Mouse (Mus musculus) midbrain, postnatal 0 days (tissue): ENCODE data around the gene Shroom3. TPM values are rescaled to one million over a fixed set of nuclear protein-coding genes. Genes with fewer than 3 reads are reported as not detected.
A peak's percentile ranks its signal among the peaks of the same experiment; 100 is the strongest.

ENCODE experiments used
- ATAC-seq: fragments of 200-750 bp; cut with Nextera tagmentation; 2 replicates; pipeline ENCODE4 v1.8.0; 2017; ENCODE audit warnings: moderate number of reproducible peaks, mild to moderate bottlenecking, moderate TSS enrichment, moderate library complexity; ENCODE audit not compliant: low FRiP score
- DNase-seq: peaks from one replicate; pipeline ENCODE4 v3.0.0-alpha.2; 2015; ENCODE audit warnings: low spot score
- H3K27ac ChIP-seq: fragments of 300-500 bp; sonication (generic); 2 replicates; pipeline ENCODE4 v1.5.1; 2014; ENCODE audit warnings: low read depth, mild to moderate bottlenecking, low read length, mixed read lengths
- H3K27me3 ChIP-seq: fragments of 300-500 bp; sonication (generic); 2 replicates; pipeline ENCODE4 v1.6.1; 2014; ENCODE audit warnings: low read length, control low read depth, mixed read lengths; ENCODE audit not compliant: insufficient read depth
- H3K36me3 ChIP-seq: fragments of 300-500 bp; sonication (generic); 2 replicates; pipeline ENCODE4 v1.6.1; 2014; ENCODE audit warnings: low read length, control low read depth, mixed read lengths; ENCODE audit not compliant: insufficient read depth
- H3K4me1 ChIP-seq: fragments of 300-500 bp; sonication (generic); 2 replicates; pipeline ENCODE4 v1.6.1; 2014; ENCODE audit warnings: mild to moderate bottlenecking, control low read depth, antibody characterized with exemption, low read length, mixed read lengths; ENCODE audit not compliant: insufficient read depth
- H3K4me2 ChIP-seq: fragments of 300-500 bp; sonication (generic); 2 replicates; pipeline ENCODE4 v1.6.1; 2014; ENCODE audit warnings: low read depth, mild to moderate bottlenecking, low read length, mixed read lengths; ENCODE audit not compliant: poor library complexity, severe bottlenecking
- H3K4me3 ChIP-seq: fragments of 300-500 bp; sonication (generic); 2 replicates; pipeline ENCODE4 v1.5.1; 2014; ENCODE audit warnings: low read depth, mild to moderate bottlenecking, low read length, moderate library complexity
- H3K9ac ChIP-seq: fragments of 300-500 bp; sonication (generic); replicated peaks from 2 replicates; pipeline ENCODE4 v1.6.1; 2014; ENCODE audit warnings: mild to moderate bottlenecking, low read length, moderate library complexity, mixed read lengths; ENCODE audit not compliant: poor library complexity, severe bottlenecking
- H3K9me3 ChIP-seq: fragments of 300-500 bp; sonication (generic); 2 replicates; pipeline ENCODE4 v1.6.1; 2016; ENCODE audit warnings: low read length, control low read depth
- CTCF ChIP-seq: IDR thresholded peaks from 2 replicates; pipeline ENCODE4 v1.5.1; 2016; ENCODE audit warnings: antibody characterized with exemption, mild to moderate bottlenecking
- WGBS: fragments of 180-500 bp; shearing (Covaris S2); extraction: QIAGEN DNeasy Blood & Tissue Kit; methylation state at CpG from one replicate; pipeline ENCODE4 v1.1.7; 2014; 5-methylcytosine and 5-hydroxymethylcytosine counted together
- polyA plus RNA-seq: library from polyadenylated mRNA; unstranded; fragments of >200 nt; fragmentation: Nextera tagmentation; extraction: Ambion mirVana; gene quantifications from 2 replicates; pipeline ENCODE4 v1.2.1, GENCODE M21; 2015
- total RNA-seq: library from RNA; depleted of rRNA; stranded (reverse); fragments of >200 nt; gene quantifications from 2 replicates; pipeline ENCODE4 v1.2.3, GENCODE M21; 2014

Gene Shroom3
- total and polyA plus RNA-seq, 2 experiments from 2014 or later, result 1.2 to 8.1 TPM

- Histone ChIP-seq H3K9ac (no peak overlapping the region), H3K36me3 (peaks cover 7% of the 10 kb centered on the region; the same call in 1 of the 2 replicates), H3K4me1 (no peaks in the 10 kb centered on the region), H3K9me3 (no peaks in the 10 kb centered on the region), H3K27me3 (no peaks in the 10 kb centered on the region), H3K4me2 (no peak overlapping the region), H3K4me3 (no peak overlapping the region), H3K27ac (no peak overlapping the region)
- peak; percentile 65 for TF ChIP-seq CTCF
- peak; percentile 37 for DNase-seq
- ATAC-seq, result no peak
- 60% methylated on average over 6 of the region's 6 CpGs for WGBS
Measured at GRCm38 (mm10) chr5:92954827-92955475, 271.7 kb downstream of the Shroom3 start.

DNA sequence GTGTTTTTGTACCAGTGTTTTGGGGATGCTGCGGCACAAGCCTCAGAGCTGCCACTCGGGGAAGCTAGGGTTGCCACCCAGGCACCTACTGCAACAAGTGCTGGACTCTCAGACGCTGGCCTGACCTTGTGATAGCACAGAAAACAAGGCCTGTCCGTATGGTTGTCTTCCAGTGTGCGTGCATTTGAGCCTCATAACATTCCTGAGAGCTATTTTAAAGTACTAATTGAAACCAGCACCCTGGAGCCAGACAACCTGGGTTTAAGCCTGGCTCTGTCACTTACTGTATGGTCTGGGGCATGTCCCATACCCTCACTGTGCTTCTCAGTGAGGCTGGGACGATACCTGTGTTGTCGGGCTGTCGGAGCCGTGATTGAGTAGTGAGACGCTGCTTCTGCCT is 276.1 kb downstream of the Shroom3 start:
- no peaks in the 10 kb centered on the region for H3K9me3 ChIP-seq
- H3K4me2 ChIP-seq, result no peak overlapping the region
- DNase-seq, result no peak
- no peaks in the 10 kb centered on the region for H3K36me3 ChIP-seq
- H3K4me3 ChIP-seq, result no peak overlapping the region
- ATAC-seq, result no peak
- TF ChIP-seq CTCF, result no peak
- no peak overlapping the region for H3K27ac ChIP-seq
- H3K9ac ChIP-seq, result no peak overlapping the region
- 91% methylated on average over 10 of the region's 10 CpGs for WGBS
- no peaks in the 10 kb centered on the region for H3K27me3 ChIP-seq
- H3K4me1 ChIP-seq, result no peaks in the 10 kb centered on the region

DNA sequence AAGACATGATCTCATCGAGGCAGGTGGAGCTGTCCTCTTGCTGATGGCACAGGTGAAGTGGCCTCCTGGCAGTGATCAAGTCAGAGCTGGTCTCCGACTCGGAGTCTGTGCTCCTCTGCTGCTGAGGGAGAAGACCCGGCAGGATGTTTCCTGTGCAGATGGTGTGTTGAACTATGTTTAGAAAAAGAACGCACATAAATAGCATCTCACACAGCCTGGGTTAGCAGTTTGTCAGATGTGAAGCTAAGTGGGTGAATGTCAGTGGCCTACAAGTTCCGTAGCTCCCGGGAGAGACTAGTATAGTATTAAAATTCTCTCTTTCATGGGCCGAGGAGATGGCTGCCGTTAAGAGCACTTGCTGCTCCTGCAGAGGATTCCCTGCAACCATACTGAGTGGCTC is 276.5 kb downstream of the Shroom3 start:
- no peaks in the 10 kb centered on the region for H3K9me3 ChIP-seq
- no peak overlapping the region for H3K4me3 ChIP-seq
- no peak for TF ChIP-seq CTCF
- H3K4me1 ChIP-seq, result no peaks in the 10 kb centered on the region
- no peak overlapping the region for H3K27ac ChIP-seq
- ATAC-seq (no peak), DNase-seq (no peak)
- H3K9ac ChIP-seq, result no peak overlapping the region
- WGBS, result 69% methylated on average over 9 of the region's 9 CpGs
- no peak overlapping the region for H3K4me2 ChIP-seq
- no peaks in the 10 kb centered on the region for H3K27me3 ChIP-seq
- H3K36me3 ChIP-seq, result no peaks in the 10 kb centered on the region

DNA sequence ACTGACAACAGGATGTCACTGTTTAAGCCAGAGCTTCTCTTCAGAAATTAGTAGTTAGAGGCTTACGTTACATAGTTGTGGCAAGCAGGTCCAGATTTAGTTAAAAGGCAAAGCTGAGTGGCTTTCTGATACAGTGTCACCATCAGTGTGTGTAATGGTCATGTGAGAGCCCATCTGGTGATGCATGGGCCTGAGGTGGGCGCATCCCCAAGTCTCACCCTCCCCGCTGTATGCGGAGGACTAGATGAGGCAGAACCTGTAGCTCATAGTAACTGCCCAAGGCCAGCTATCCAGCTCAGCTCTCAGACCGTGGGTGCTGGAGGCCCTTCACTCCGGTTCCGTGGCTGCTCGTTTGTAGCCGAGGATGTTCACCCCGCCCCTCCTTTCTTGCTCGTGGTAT is 278.1 kb downstream of the Shroom3 start:
- H3K9me3 ChIP-seq, result no peaks in the 10 kb centered on the region
- no peak overlapping the region for H3K9ac ChIP-seq
- DNase-seq (no peak), ATAC-seq (no peak)
- no peaks in the 10 kb centered on the region for H3K4me1 ChIP-seq
- no peak overlapping the region for H3K27ac ChIP-seq
- H3K36me3 ChIP-seq, result no peaks in the 10 kb centered on the region
- no peak for TF ChIP-seq CTCF
- no peak overlapping the region for H3K4me2 ChIP-seq
- H3K27me3 ChIP-seq, result no peaks in the 10 kb centered on the region
- WGBS, result 75% methylated on average over 10 of the region's 11 CpGs
- H3K4me3 ChIP-seq, result no peak overlapping the region

DNA sequence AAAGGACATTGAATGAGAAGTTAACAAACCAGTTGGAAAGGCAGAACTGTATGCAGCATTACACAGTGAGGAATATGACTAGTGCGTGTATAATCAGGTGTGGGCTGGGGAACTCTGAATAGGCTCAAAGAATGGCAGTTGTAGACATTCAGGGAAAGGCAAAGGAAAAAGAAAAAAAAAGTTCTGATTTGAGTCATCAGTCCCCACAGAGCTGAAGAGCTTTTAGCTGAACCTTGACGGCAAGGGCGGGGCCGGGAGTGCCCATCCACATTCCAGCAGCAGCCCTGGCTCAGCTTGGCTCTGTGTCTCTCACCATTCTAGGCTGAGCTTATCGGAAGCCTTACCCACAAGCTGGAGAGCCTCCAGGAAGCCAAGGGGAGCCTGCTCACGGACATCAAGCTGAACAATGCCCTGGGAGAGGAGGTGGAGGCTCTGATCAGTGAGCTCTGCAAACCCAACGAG is 278.6 kb downstream of the Shroom3 start:
- no peak overlapping the region for H3K4me2 ChIP-seq
- no peak for TF ChIP-seq CTCF
- no peak overlapping the region for H3K9ac ChIP-seq
- H3K36me3 ChIP-seq, result no peaks in the 10 kb centered on the region
- H3K27ac ChIP-seq, result no peak overlapping the region
- H3K27me3 ChIP-seq, result no peaks in the 10 kb centered on the region
- 70% methylated on average over 7 of the region's 7 CpGs for WGBS
- DNase-seq (no peak), ATAC-seq (no peak)
- no peaks in the 10 kb centered on the region for H3K4me1 ChIP-seq
- no peaks in the 10 kb centered on the region for H3K9me3 ChIP-seq
- H3K4me3 ChIP-seq, result no peak overlapping the region

DNA sequence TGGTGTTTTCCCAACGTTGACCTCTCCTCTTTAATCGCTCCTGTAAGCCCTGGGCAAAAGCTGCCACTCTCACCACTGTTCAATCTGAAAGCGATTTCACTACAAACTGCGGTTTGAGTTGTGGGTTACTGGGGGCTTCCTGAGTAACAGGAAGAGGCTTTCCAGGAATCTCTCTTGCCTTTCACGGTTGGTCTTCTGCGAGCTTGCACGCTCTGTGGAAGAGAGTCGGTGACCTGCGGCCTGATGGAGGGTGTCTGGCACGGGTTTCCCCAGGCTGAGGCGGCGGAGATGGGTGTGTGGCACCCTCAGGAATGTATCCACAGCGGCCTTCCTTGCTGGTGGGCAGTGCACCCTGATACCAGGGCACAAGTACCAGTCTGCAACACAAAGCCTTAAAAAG is 281.5 kb downstream of the Shroom3 start:
- no peak overlapping the region for H3K27ac ChIP-seq
- no peaks in the 10 kb centered on the region for H3K4me1 ChIP-seq
- H3K27me3 ChIP-seq, result no peaks in the 10 kb centered on the region
- 89% methylated on average over 13 of the region's 13 CpGs for WGBS
- H3K4me3 ChIP-seq, result no peak overlapping the region
- TF ChIP-seq CTCF, result no peak
- H3K9me3 ChIP-seq, result no peaks in the 10 kb centered on the region
- no peaks in the 10 kb centered on the region for H3K36me3 ChIP-seq
- ATAC-seq (no peak), DNase-seq (no peak)
- no peak overlapping the region for H3K4me2 ChIP-seq
- no peak overlapping the region for H3K9ac ChIP-seq
